Mouse (Mus musculus) neural tube, embryonic 11.5 days (tissue): ENCODE results near the gene Tubgcp6. TPM values are rescaled to one million over a fixed set of nuclear protein-coding genes. Genes with fewer than 3 reads are reported as not detected.

Experiments used
- ATAC-seq: fragments of 200-750 bp; cut with Nextera tagmentation; 2 replicates; pipeline ENCODE4 v1.8.0; 2017; ENCODE audit warnings: moderate number of reproducible peaks, mild to moderate bottlenecking, moderate TSS enrichment, moderate library complexity; ENCODE audit not compliant: insufficient read depth, low FRiP score, low TSS enrichment
- DNase-seq: peaks from one replicate; pipeline ENCODE4 v3.0.0-alpha.2; 2015; ENCODE audit warnings: low spot score
- H3K27ac ChIP-seq: fragments of 300-500 bp; sonication (generic); 2 replicates; pipeline ENCODE4 v1.5.1; 2014; ENCODE audit warnings: low read depth, mild to moderate bottlenecking, low read length
- H3K27me3 ChIP-seq: fragments of 300-500 bp; sonication (generic); 2 replicates; pipeline ENCODE4 v1.6.1; 2014; ENCODE audit warnings: mild to moderate bottlenecking, low read length, mixed read lengths; ENCODE audit not compliant: control insufficient read depth, insufficient read depth
- H3K36me3 ChIP-seq: fragments of 300-500 bp; sonication (generic); 2 replicates; pipeline ENCODE4 v1.6.1; 2014; ENCODE audit warnings: mild to moderate bottlenecking, low read length, moderate library complexity, mixed read lengths; ENCODE audit not compliant: control insufficient read depth, insufficient read depth
- H3K4me1 ChIP-seq: fragments of 300-500 bp; sonication (generic); 2 replicates; pipeline ENCODE4 v1.6.1; 2014; ENCODE audit warnings: low read length, mixed read lengths; ENCODE audit not compliant: control insufficient read depth, insufficient read depth
- H3K4me2 ChIP-seq: fragments of 300-500 bp; sonication (generic); 2 replicates; pipeline ENCODE4 v1.6.1; 2014; ENCODE audit warnings: low read depth, mild to moderate bottlenecking, moderate library complexity
- H3K4me3 ChIP-seq: fragments of 300-500 bp; sonication (generic); 2 replicates; pipeline ENCODE4 v1.5.1; 2014; ENCODE audit warnings: low read depth, low read length
- H3K9ac ChIP-seq: fragments of 300-500 bp; sonication (generic); 2 replicates; pipeline ENCODE4 v1.6.1; 2014; ENCODE audit warnings: mild to moderate bottlenecking, low read length
- H3K9me3 ChIP-seq: fragments of 300-500 bp; sonication (generic); 2 replicates; pipeline ENCODE4 v1.6.1; 2016; ENCODE audit warnings: low read length; ENCODE audit not compliant: control insufficient read depth
- WGBS: fragments of 180-500 bp; shearing (Covaris S2); extraction: QIAGEN DNeasy Blood & Tissue Kit; methylation state at CpG from one replicate; pipeline ENCODE4 v1.1.7; 2014; 5-methylcytosine and 5-hydroxymethylcytosine counted together
- polyA plus RNA-seq: library from polyadenylated mRNA; unstranded; fragments of >200 nt; fragmentation: Nextera tagmentation; extraction: Ambion mirVana; gene quantifications from 2 replicates; pipeline ENCODE4 v1.2.1, GENCODE M21; 2014

Tubgcp6 gene
- polyA plus RNA-seq, 1 experiment from 2014 or later = 21.1 TPM

DNA sequence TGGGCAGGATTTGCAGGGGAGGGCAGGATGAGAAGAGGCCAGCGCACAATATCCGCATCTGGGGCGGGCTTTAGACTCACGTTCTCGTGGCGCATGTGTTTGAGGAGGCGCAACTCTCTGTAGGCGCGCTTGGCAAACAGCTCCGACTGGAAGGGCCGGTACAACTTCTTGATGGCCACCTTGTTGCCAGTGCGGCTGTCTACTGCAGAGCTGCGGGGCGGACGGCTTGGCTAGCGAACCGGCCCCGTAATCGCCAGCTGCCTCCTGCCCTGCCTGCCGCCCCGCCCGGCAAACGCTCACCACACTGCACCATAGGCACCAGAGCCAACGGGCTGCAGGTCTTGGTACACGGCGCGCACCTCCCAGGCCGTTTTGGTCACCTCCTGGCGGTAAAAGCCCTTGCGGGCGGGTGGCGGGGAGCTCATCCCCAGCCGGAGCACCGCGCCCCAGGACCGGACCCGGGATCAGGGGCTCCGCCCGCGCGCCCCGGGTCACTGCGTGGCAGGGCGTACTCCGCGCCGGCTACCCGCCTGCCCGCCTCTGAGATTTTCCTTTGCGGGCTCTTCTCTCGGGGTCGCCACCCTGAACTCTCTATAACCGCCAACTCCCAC, 17.2 kb upstream of the Tubgcp6 start:
- Histone ChIP-seq H3K4me1 (peaks cover 4% of the 10 kb centered on the region; the same call in 1 of the 2 replicates), H3K4me2 (peak overlapping the region; percentile 98), H3K27ac (no peak overlapping the region), H3K27me3 (no peaks in the 10 kb centered on the region), H3K36me3 (no peaks in the 10 kb centered on the region), H3K9me3 (no peaks in the 10 kb centered on the region), H3K4me3 (peak overlapping the region; percentile 59), H3K9ac (peak overlapping the region; percentile 75)
- 0% methylated on average over 41 of the region's 53 CpGs for WGBS
- peak; percentile 64 for ATAC-seq
- DNase-seq = peak; percentile 48

DNA sequence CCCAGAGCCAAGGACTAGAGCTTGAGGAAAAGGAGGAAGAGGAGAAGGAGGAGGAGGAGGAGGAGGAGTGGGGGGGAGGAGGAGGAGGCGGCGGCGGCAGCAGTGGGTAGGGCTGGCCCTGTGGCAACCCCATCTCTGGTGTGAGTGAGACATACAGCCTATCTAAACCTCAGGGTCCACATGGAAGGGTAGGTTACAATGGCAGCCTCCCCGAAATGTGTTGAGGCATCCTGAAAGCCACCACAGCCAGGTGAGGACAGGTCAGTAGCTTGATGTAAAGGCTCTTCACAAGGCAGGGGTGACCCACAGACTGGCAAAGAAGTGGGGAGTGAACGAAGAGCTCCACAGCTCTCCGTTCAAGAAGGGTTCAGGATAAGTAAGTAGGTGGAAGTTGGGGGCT, 15.6 kb upstream of the Tubgcp6 start:
- no peak for DNase-seq
- Histone ChIP-seq H3K4me1 (peaks cover 4% of the 10 kb centered on the region; the same call in 1 of the 2 replicates), H3K27ac (no peak overlapping the region), H3K9me3 (no peaks in the 10 kb centered on the region), H3K4me3 (no peak overlapping the region), H3K27me3 (no peaks in the 10 kb centered on the region), H3K4me2 (no peak overlapping the region), H3K36me3 (no peaks in the 10 kb centered on the region), H3K9ac (no peak overlapping the region)
- 94% methylated on average over 6 of the region's 6 CpGs for WGBS
- no peak for ATAC-seq

DNA sequence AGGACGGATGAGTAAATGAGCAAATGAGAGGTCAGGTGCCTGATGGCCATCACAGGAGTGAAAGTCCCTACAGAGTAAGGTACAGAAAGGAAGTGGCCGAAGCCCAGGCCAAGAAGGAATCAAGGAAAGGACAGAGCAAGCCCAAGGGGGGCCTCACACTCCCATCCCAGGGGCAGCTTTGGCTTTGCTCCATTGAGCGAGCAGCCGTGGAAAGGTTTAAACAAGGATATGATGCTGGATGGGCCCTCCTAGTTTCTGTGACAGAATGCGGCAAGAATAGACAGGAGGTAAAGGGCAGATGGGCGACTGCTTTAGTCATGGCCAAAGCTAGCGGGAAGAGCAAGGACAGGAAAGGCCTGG, 15.1 kb upstream of the Tubgcp6 start:
- Histone ChIP-seq H3K4me3 (no peak overlapping the region), H3K36me3 (no peaks in the 10 kb centered on the region), H3K27ac (no peak overlapping the region), H3K27me3 (no peaks in the 10 kb centered on the region), H3K4me1 (peaks cover 4% of the 10 kb centered on the region; the same call in 1 of the 2 replicates), H3K9me3 (no peaks in the 10 kb centered on the region), H3K4me2 (no peak overlapping the region), H3K9ac (no peak overlapping the region)
- DNase-seq (no peak), ATAC-seq (no peak)
- 91% methylated on average over 7 of the region's 7 CpGs for WGBS

DNA sequence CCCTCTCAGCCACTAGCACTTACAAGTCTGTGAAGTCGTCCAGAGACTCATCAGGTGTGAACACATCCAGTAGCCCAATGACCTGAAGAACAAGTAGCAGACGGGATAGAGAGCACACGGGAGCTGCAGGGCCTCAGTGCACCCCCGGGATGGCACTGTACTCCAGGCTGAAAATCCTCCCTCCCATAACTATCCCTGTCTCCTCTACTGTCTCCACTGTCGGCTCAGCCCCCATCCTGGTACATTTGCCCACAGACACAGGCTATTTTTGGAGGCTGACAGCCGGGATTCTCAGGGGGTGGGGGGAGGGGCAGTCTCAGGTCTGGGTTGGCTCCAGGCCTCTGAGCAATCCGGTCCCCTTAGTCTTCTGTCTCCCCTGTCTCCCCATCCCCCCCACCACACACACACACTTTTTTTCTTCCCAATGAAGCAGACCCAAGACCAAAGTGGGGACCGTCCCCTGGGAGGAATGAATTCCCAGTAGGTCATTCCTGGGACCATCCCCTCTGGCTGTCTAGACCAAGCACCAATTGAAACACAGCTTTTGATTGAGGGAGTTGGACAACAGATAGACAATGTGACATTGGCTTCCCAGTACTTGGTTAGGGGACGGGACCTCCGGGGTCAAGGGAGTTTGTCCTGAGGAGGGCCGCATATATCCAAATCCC, 14.6 kb upstream of the Tubgcp6 start:
- H3K27ac ChIP-seq = no peak overlapping the region
- DNase-seq (no peak), ATAC-seq (no peak)
- WGBS = 75% methylated on average over 11 of the region's 11 CpGs
- no peak overlapping the region for H3K4me2 ChIP-seq
- no peaks in the 10 kb centered on the region for H3K36me3 ChIP-seq
- H3K4me1 ChIP-seq = peaks cover 4% of the 10 kb centered on the region; the same call in 1 of the 2 replicates
- no peaks in the 10 kb centered on the region for H3K27me3 ChIP-seq
- no peak overlapping the region for H3K9ac ChIP-seq
- no peak overlapping the region for H3K4me3 ChIP-seq
- no peaks in the 10 kb centered on the region for H3K9me3 ChIP-seq

DNA sequence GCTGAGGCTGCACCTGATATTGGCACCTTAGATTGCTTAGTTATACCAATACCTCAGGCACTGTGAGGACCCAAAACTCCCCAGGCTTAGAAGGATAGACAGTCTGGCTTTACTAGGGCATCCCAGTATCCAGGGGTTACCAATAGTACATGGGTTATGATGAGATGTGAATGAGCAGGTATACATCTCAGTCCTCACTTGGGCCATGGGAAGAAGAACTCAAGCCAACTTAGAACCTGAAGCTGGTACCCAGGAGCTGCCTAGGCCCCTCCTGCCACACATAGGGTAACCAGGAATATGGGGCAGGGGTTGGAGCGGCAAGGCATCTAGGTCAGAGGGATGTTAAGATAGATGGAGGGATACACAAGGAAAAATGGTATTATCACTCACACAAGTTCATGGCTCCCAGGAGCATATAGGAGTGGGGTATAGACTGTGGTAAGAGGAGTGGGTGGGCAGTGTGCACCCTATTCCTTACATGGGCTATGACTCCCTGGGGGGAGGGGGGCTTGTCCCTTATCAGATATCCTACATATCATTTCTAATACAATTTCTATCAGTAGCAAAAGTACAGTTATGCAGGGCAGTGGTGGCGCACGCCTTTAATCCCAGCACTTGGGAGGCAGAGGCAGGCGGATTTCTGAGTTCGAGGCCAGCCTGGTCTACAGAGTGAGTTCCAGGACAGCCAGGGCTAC, 13.7 kb upstream of the Tubgcp6 start:
- no peak overlapping the region for H3K27ac ChIP-seq
- H3K4me3 ChIP-seq = no peak overlapping the region
- no peaks in the 10 kb centered on the region for H3K9me3 ChIP-seq
- no peaks in the 10 kb centered on the region for H3K36me3 ChIP-seq
- H3K27me3 ChIP-seq = no peaks in the 10 kb centered on the region
- no peak overlapping the region for H3K9ac ChIP-seq
- DNase-seq (no peak), ATAC-seq (no peak)
- no peak overlapping the region for H3K4me2 ChIP-seq
- peaks cover 4% of the 10 kb centered on the region; the same call in 1 of the 2 replicates for H3K4me1 ChIP-seq
- WGBS = 94% methylated on average over 4 of the region's 5 CpGs

DNA sequence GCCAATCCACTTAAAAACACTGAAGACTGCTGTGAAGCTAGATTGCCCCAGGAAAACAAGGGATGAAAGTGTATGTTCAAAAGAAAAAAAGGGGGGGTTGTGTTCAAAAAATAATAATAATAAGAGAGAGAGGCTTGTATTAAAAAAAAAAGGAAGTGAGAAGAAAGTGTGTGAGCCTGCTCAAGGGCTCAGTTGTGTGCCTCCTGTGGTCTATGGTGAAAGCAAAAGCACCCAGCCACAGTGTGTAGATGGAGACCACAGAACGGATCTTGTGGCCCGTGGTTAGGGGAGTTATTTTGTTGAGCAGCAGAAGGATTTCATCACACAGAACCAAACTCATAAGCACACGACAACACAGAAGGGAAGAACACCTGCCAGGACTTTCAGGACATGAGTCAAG, 8.4 kb upstream of the Tubgcp6 start:
- Histone ChIP-seq H3K4me3 (no peak overlapping the region), H3K27ac (no peak overlapping the region), H3K9ac (no peak overlapping the region), H3K9me3 (no peaks in the 10 kb centered on the region), H3K36me3 (no peaks in the 10 kb centered on the region; the same call in 1 of the 2 replicates), H3K27me3 (no peaks in the 10 kb centered on the region), H3K4me1 (0 out of 2 replicates have a peak, but pooled peaks cover 6% of the 10 kb centered on the region), H3K4me2 (no peak overlapping the region)
- ATAC-seq (no peak), DNase-seq (no peak)
- 89% methylated on average over 3 of the region's 3 CpGs for WGBS

DNA sequence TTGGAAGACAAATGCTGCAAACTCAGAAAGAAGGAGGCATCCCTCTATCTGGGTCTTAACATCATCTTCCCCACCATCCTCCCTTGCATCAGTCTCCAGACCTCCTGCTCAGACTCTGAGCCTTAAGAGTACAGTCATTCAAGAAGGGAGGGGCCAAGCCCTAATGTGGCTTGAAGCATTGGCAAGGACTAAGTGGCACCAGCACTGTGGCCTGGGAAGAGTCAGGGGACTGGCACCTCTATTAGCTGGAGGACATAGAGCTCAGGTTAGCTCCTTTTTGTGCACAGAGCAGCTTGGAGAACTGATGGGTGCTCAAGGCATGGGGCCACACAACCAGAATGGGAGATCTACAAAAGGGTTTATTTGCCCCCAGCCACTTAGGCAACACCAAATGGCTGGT, 7.3 kb upstream of the Tubgcp6 start:
- no peak for DNase-seq
- no peak overlapping the region for H3K9ac ChIP-seq
- H3K36me3 ChIP-seq = no peaks in the 10 kb centered on the region; the same call in 1 of the 2 replicates
- no peaks in the 10 kb centered on the region for H3K9me3 ChIP-seq
- no peak overlapping the region for H3K4me2 ChIP-seq
- 0 out of 2 replicates have a peak, but pooled peaks cover 6% of the 10 kb centered on the region for H3K4me1 ChIP-seq
- no peak overlapping the region for H3K4me3 ChIP-seq
- H3K27ac ChIP-seq = no peak overlapping the region
- ATAC-seq = no peak
- no peaks in the 10 kb centered on the region for H3K27me3 ChIP-seq

DNA sequence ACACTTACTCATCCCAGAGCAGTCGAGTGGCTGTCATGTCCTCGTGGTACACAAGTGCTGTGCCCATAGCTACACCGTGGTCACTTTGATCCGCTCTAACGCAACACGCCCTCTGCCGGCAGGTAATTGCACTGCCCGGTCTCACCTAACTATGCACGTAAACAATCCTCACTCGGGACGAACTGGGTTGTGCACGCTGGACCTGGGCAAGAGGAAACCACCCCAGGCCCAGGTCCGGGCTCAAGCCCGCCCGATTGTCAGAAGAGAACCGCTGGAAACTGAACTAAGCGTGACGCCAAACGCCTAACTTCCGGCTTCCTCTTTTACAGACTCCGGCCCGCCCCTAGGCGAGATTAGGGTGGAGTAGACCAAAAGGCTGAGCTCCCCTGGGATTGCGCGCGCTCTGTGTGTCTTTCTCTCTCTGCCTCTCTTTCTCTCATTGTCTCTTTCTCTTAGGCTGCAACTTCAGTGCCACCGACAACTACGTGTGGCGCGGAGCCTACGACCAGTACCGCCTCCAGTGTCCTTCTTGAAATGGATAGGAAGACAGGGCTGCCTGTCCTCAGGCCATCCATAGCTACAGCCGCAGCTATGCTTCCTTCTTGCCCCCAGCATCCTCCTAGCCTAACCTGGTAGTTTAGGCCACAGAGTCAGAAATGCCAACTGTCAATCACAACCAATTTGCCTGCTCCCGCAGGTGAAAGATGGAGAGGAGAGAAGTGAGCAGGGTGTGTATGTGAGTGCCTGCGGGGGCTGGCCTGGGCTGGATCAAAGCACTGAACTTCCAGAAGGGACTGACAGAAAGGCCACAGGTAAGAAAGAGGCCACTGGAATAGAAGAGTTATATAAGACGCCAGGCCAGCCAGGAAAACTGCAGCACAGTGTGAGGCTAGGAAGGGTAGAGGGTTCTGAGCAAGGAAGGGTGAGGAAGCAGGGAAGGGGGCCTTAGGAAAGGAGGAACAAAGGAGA, 5.8 kb upstream of the Tubgcp6 start, which contains the start of gene Hdac10:
Hdac10 (minus strand) TSS at position 319 of the 969 bp plus-strand sequence.
- peak; percentile 89 for ATAC-seq
- WGBS = 3% methylated on average over 36 of the region's 36 CpGs
- Histone ChIP-seq H3K9ac (peak within 1 kb of the TSS; percentile 70), H3K9me3 (no peaks in the 10 kb centered on the region), H3K36me3 (no peaks in the 10 kb centered on the region; the same call in 1 of the 2 replicates), H3K4me3 (peak within 1 kb of the TSS; percentile 53), H3K4me2 (peak within 1 kb of the TSS; percentile 73), H3K4me1 (peaks cover 9% of the 10 kb centered on the region), H3K27me3 (no peaks in the 10 kb centered on the region), H3K27ac (peak within 1 kb of the TSS; percentile 69)
- DNase-seq = peak; percentile 86
